Mouse (Mus musculus) lung, adult 2 months (tissue): ENCODE data around the gene Nfix. TPM values are rescaled to one million over a fixed set of nuclear protein-coding genes. Genes with fewer than 3 reads are reported as not detected.

Experiments
- DNase-seq: peaks from one replicate; pipeline ENCODE4 v3.0.0; 2022
- H3K4me1 ChIP-seq: fragments of 200-500 bp; 2 replicates; pipeline ENCODE4 v1.6.1; 2011; ENCODE audit warnings: low read length; ENCODE audit not compliant: control insufficient read depth, insufficient read depth
- H3K4me3 ChIP-seq: fragments of 200-500 bp; replicated peaks from 2 replicates; pipeline ENCODE3; 2011; ENCODE audit warnings: low read depth, mild to moderate bottlenecking, control low read depth, low read length; ENCODE audit errors: extremely low read depth
- CTCF ChIP-seq: fragments of 200-500 bp; IDR thresholded peaks from 2 replicates; pipeline ENCODE4 v1.5.1; 2011; ENCODE audit warnings: mild to moderate bottlenecking, low read length, control low read depth; ENCODE audit not compliant: insufficient read depth
- POLR2A ChIP-seq: fragments of 200-500 bp; IDR thresholded peaks from 2 replicates; pipeline ENCODE4 v1.6.1; 2011; ENCODE audit warnings: low read depth, mild to moderate bottlenecking, control low read depth, low read length, borderline replicate concordance; ENCODE audit errors: extremely low read depth
- WGBS: fragments of 180-500 bp; shearing (Covaris S2); methylation state at CpG from one replicate; pipeline ENCODE4 v1.1.7; 2018; 5-methylcytosine and 5-hydroxymethylcytosine counted together
- polyA plus RNA-seq: library from polyadenylated mRNA; depleted of rRNA; stranded (reverse); fragments of >200 nt; gene quantifications from 2 replicates; pipeline ENCODE4 v1.2.3, GENCODE M21; 2012; rRNA removed

Nfix gene
- polyA plus RNA-seq, 1 experiment, result 96.2 TPM

DNA sequence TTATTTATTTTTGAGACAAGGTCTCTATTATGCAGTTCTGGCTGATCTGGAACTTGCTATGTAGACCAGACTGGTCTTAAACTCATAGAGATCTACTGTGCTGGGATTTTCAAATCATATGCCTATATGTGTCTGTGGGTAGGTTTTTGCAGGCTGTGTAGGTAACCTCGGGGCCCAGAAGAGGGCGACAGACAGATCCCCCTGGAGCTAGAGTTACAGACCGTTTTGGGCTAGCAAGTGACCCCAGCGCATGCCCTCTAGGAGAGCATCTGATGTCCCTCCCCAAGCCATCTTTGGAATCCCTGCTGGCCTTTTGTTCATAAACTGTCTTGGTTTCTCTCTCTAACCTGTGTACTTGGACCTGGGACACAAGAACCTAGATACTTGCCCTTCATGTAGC lies 145.5 kb downstream of the Nfix start:
- WGBS, result 43% methylated on average over 4 of the region's 4 CpGs
- peaks cover 6% of the 10 kb centered on the region for H3K4me1 ChIP-seq
- DNase-seq, result no peak
- no peak for TF ChIP-seq POLR2A
- no peak for TF ChIP-seq CTCF
- no peak overlapping the region for H3K4me3 ChIP-seq

DNA sequence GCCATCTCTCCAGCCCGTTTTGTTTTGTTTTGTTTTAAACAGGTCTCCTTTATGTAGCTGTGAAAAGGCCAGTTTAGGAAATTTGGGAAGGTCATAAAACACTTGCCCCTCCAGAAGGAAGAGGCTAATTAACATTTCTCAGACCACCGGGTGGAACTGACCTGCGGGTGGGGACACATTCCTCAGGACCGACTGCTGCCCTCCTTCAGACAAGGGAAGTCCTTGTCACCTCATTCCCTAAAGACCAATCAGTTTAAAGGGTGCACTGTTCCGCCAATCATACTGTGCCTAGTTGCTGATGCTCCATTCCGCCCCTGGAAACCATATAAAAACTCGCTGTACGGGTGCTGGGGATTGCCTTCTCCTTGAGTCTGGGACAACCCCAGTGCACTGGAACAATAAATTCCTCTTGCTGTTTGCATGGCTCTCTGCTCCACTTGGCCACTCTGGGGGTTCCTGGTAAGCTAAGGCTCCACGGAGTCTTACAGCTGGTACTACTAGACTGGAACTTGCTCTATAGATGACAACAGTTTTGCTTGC lies 147.0 kb downstream of the Nfix start:
- TF ChIP-seq POLR2A, result no peak
- TF ChIP-seq CTCF, result no peak
- no peak for DNase-seq
- WGBS, result 53% methylated on average over 9 of the region's 9 CpGs
- H3K4me1 ChIP-seq, result peaks cover 2% of the 10 kb centered on the region
- no peak overlapping the region for H3K4me3 ChIP-seq

DNA sequence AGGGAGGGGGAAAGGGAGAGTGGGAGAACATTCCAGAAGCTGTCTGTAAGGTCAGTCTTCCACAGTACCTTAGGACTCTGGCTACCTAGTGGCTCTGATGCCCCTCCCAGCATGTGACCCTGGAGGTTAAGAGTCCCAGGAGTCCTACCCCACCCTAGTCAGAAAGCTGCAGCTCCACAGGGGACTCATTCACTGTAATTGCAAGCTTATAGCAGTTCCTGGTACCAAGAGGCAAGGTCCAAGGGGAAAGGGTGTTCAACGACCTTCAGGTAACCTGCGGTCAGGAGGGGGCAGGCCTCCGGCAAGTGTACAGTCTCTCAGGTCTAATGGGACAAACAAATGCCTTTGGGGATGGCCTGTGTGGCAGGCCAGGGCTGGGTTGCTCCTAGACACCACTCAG lies 149.9 kb downstream of the Nfix start:
- no peak for TF ChIP-seq CTCF
- no peak for TF ChIP-seq POLR2A
- Histone ChIP-seq H3K4me1 (peaks cover 7% of the 10 kb centered on the region), H3K4me3 (no peak overlapping the region)
- no peak for DNase-seq
- WGBS, result 66% methylated on average over 3 of the region's 3 CpGs

Other genes starting within 250 kb of the Nfix start
- 34.6 and 47.1 TPM in 2 replicates for gene Ier2, start 137.5 kb downstream of the Nfix start, polyA plus RNA-seq
- gene Trmt1, start 114.0 kb downstream of the Nfix start, polyA plus RNA-seq, result 87.5 and 99.1 TPM in 2 replicates
- gene Nacc1, start 112.5 kb downstream of the Nfix start, polyA plus RNA-seq, result 72.5 and 81.8 TPM in 2 replicates
- 20.2 and 21.9 TPM in 2 replicates for gene Lyl1, start 98.9 kb downstream of the Nfix start, polyA plus RNA-seq
- 2.0 and 2.8 TPM in 2 replicates for gene G430095P16Rik, start 77.3 kb downstream of the Nfix start, polyA plus RNA-seq
- 2.5 and 2.9 TPM in 2 replicates for gene Dand5, start 22.5 kb upstream of the Nfix start, polyA plus RNA-seq
- 21.3 and 31.7 TPM in 2 replicates for gene Gadd45gip1, start 31.2 kb upstream of the Nfix start, polyA plus RNA-seq
- gene Rad23a, start 40.3 kb upstream of the Nfix start, polyA plus RNA-seq, result 72.6 and 75.9 TPM in 2 replicates
- gene Calr, start 46.6 kb upstream of the Nfix start, polyA plus RNA-seq, result 152 and 189 TPM in 2 replicates
- gene Farsa, start 56.6 kb upstream of the Nfix start, polyA plus RNA-seq, result 33.8 and 42.4 TPM in 2 replicates
- gene Syce2, start 71.8 kb upstream of the Nfix start, polyA plus RNA-seq, result 1.5 and 1.8 TPM in 2 replicates
- 65.8 and 75.3 TPM in 2 replicates for gene Gcdh, start 93.6 kb upstream of the Nfix start, polyA plus RNA-seq
- gene Klf1, start 101.6 kb upstream of the Nfix start, polyA plus RNA-seq, result 0.14 and 0.23 TPM in 2 replicates
- gene Dnase2a, start 108.2 kb upstream of the Nfix start, polyA plus RNA-seq, result 19.6 and 26.7 TPM in 2 replicates
- 0.34 and 0.41 TPM in 2 replicates for gene Mast1, start 137.0 kb upstream of the Nfix start, polyA plus RNA-seq
- not detected in 2 replicates for gene Rtbdn, start 146.6 kb upstream of the Nfix start, polyA plus RNA-seq
- not detected in 2 replicates for gene Gm49661, start 169.1 kb upstream of the Nfix start, polyA plus RNA-seq
- gene Prdx2, start 169.2 kb upstream of the Nfix start, polyA plus RNA-seq, result 93.2 and 117 TPM in 2 replicates
- gene Rnaseh2a, start 169.4 kb upstream of the Nfix start, polyA plus RNA-seq, result 27.4 and 30.4 TPM in 2 replicates
- 80.8 and 125 TPM in 2 replicates for gene Junb, start 178.4 kb upstream of the Nfix start, polyA plus RNA-seq
- 9.5 and 10.5 TPM in 2 replicates for gene Hook2, start 190.3 kb upstream of the Nfix start, polyA plus RNA-seq
- gene Best2, start 214.2 kb upstream of the Nfix start, polyA plus RNA-seq, result 0.13 and 0.23 TPM in 2 replicates
- 87.2 and 128 TPM in 2 replicates for gene Asna1, start 224.9 kb upstream of the Nfix start, polyA plus RNA-seq
- 96.9 and 99.1 TPM in 2 replicates for gene Trir, start 226.5 kb upstream of the Nfix start, polyA plus RNA-seq
- gene Tnpo2, start 236.6 kb upstream of the Nfix start, polyA plus RNA-seq, result 49.1 and 68.3 TPM in 2 replicates